Comparison of ENCODE assay signal across 8 mouse cellular contexts in genomic region chr17:29015638-29016037, GRCm38 (mm10). TPM values are rescaled to one million over a fixed set of nuclear protein-coding genes. Genes with fewer than 3 reads are reported as not detected.
A peak's percentile ranks its signal among the peaks of the same experiment; 100 is the strongest.
DNase-seq lines count a peak whose midpoint lies in the region; ATAC-seq and TF ChIP-seq lines count a peak whose summit lies in the region.

No protein-coding gene starts in this region.

- intact Hi-C loops in left cerebral cortex, adult 2 months (cut with DNase I): no loop called here

- no peak overlapping the region for H3K4me2 ChIP-seq in lung, postnatal 0 days (replicated peaks; ENCODE audit: low read depth, low read length)

- no peaks in the 10 kb centered on the region for H3K4me1 ChIP-seq in lung, postnatal 0 days (ENCODE audit: insufficient read depth, low read depth, low read length)

- WGBS in lung, postnatal 0 days: 24% methylated on average over 2 of the region's 2 CpGs

- H3K4me3 ChIP-seq in left cerebral cortex, adult 2 months: no peak overlapping the region
- H3K4me3 ChIP-seq in lung, postnatal 0 days (ENCODE audit: low read depth, low read length): no peak overlapping the region

- H3K36me3 ChIP-seq in lung, postnatal 0 days (ENCODE audit: insufficient read depth, low read length): no peaks in the 10 kb centered on the region

- peak; percentile 52 to 72 for DNase-seq in cerebellum, postnatal 14 days
- no peak for DNase-seq in cerebellum, adult 9-11 months
- DNase-seq in left cerebral cortex, adult 2 months (ENCODE audit: extremely low spot score in 1 of 2, low spot score in 2 of 2): no peak
- DNase-seq in left cerebral cortex, adult 9 months (ENCODE audit: low spot score in 2 of 2): no peak
- peak; percentile 53 for DNase-seq in brain, adult 2 months (ENCODE audit: low read depth, low spot score)
- peak; percentile 65 for DNase-seq in lung, postnatal 0 days (ENCODE audit: low spot score)
- DNase-seq in testis, postnatal 10 days (ENCODE audit: low spot score): peak; percentile 63
- DNase-seq in right cerebral cortex, postnatal 25 days: no peak

- H3K9ac ChIP-seq in lung, postnatal 0 days (replicated peaks; ENCODE audit: low read depth): no peak overlapping the region

- no peak overlapping the region for H3K27ac ChIP-seq in left cerebral cortex, adult 2 months
- H3K27ac ChIP-seq in lung, postnatal 0 days (ENCODE audit: low read length): no peak overlapping the region

- peak; percentile 59 for TF ChIP-seq CTCF in left cerebral cortex, adult 2 months (IDR thresholded peaks at IDR 0.05)
- peak; percentile 68 for TF ChIP-seq CTCF in lung, postnatal 0 days (IDR thresholded peaks at IDR 0.05)

- TF ChIP-seq EP300 in lung, postnatal 0 days (IDR thresholded peaks at IDR 0.05): no peak

- H3K27me3 ChIP-seq in lung, postnatal 0 days (replicated peaks; ENCODE audit: insufficient read depth, low read length): no peaks in the 10 kb centered on the region

- ATAC-seq in lung, postnatal 0 days: no peak

- no peaks in the 10 kb centered on the region for H3K9me3 ChIP-seq in lung, postnatal 0 days (ENCODE audit: low read length)

RNA-seq across cellular contexts. Expression of gene Stk38, which starts 7.8 kb away (rescaled TPM):
- total RNA-seq in left cerebral cortex, adult 2 months (2021): 10 to 100 TPM; 53.5 to 58.6 TPM
- 60.3 and 61.1 TPM in 2 replicates for polyA plus RNA-seq in lung, postnatal 0 days (2015; fragmentation: Nextera tagmentation; extraction: Ambion mirVana)

RNA-seq across cellular contexts. Expression of gene Srsf3, which starts 16.8 kb away (rescaled TPM):
- 100 to 1,000 TPM; 113 to 114 TPM for total RNA-seq in left cerebral cortex, adult 2 months (2021)
- polyA plus RNA-seq in lung, postnatal 0 days (2015; fragmentation: Nextera tagmentation; extraction: Ambion mirVana): 229 and 238 TPM in 2 replicates

Comparison
In these comparisons a context has a peak if more than half of its experiments do, and no peak if none do; other contexts are left out.
1. DNase-seq: peak in cerebellum, postnatal 14 days (2 of 2), brain, adult 2 months (single experiment), lung, postnatal 0 days (single experiment) and testis, postnatal 10 days (single experiment); none in cerebellum, adult 9-11 months (single experiment), left cerebral cortex, adult 2 months (0 of 2), left cerebral cortex, adult 9 months (0 of 2) and right cerebral cortex, postnatal 25 days (single experiment).